Mouse (Mus musculus) heart, embryonic 13.5 days (tissue): Measurements from ENCODE around the gene 4930562C15Rik. TPM values are rescaled to one million over a fixed set of nuclear protein-coding genes. Genes with fewer than 3 reads are reported as not detected.

Experiments used
- polyA plus RNA-seq: library from polyadenylated mRNA; unstranded; fragments of >200 nt; fragmentation: Nextera tagmentation; extraction: Ambion mirVana; gene quantifications from 2 replicates; pipeline ENCODE4 v1.2.1, GENCODE M21; 2015

The 4930562C15Rik gene
- polyA plus RNA-seq, 1 experiment from 2014 or later: 0.32 TPM

Other genes with a start within 250 kb of the 4930562C15Rik start
- gene Glis2, start 240.7 kb upstream of the 4930562C15Rik start, polyA plus RNA-seq: 19.9 and 23.5 TPM in 2 replicates
- gene Pam16, start 210.4 kb upstream of the 4930562C15Rik start, polyA plus RNA-seq: 136 and 139 TPM in 2 replicates
- 15.2 and 15.8 TPM in 2 replicates for gene Vasn, start 195.5 kb upstream of the 4930562C15Rik start, polyA plus RNA-seq
- gene Dnaja3, start 195.4 kb upstream of the 4930562C15Rik start, polyA plus RNA-seq: 65.6 and 72.5 TPM in 2 replicates
- gene Coro7, start 155.6 kb upstream of the 4930562C15Rik start, polyA plus RNA-seq: 15.2 and 16.9 TPM in 2 replicates
- gene Nmral1, start 116.1 kb upstream of the 4930562C15Rik start, polyA plus RNA-seq: 37.2 and 38.6 TPM in 2 replicates
- gene Hmox2, start 109.1 kb upstream of the 4930562C15Rik start, polyA plus RNA-seq: 92.8 and 96.0 TPM in 2 replicates
- 120 and 128 TPM in 2 replicates for gene Cdip1, start 45.1 kb upstream of the 4930562C15Rik start, polyA plus RNA-seq
- gene Ubald1, start 44.9 kb downstream of the 4930562C15Rik start, polyA plus RNA-seq: 24.4 and 26.6 TPM in 2 replicates
- gene Mgrn1, start 50.8 kb downstream of the 4930562C15Rik start, polyA plus RNA-seq: 107 TPM in 2 replicates
- gene Nudt16l1, start 103.3 kb downstream of the 4930562C15Rik start, polyA plus RNA-seq: 105 and 113 TPM in 2 replicates
- gene Anks3, start 128.8 kb downstream of the 4930562C15Rik start, polyA plus RNA-seq: 31.8 and 32.3 TPM in 2 replicates
- gene Sept12, start 162.4 kb downstream of the 4930562C15Rik start, polyA plus RNA-seq: not detected in 2 replicates
- gene Smim22, start 171.9 kb downstream of the 4930562C15Rik start, polyA plus RNA-seq: 3.8 and 4.4 TPM in 2 replicates
- 50.1 and 56.2 TPM in 2 replicates for gene Rogdi, start 178.1 kb downstream of the 4930562C15Rik start, polyA plus RNA-seq
- 88.7 and 93.1 TPM in 2 replicates for gene Glyr1, start 214.4 kb downstream of the 4930562C15Rik start, polyA plus RNA-seq
- 11.2 and 12.1 TPM in 2 replicates for gene Ubn1, start 214.6 kb downstream of the 4930562C15Rik start, polyA plus RNA-seq